Mouse (Mus musculus): ENCODE data around the gene Nelfa. TPM values are rescaled to one million over a fixed set of nuclear protein-coding genes. Genes with fewer than 3 reads are reported as not detected.
"Not testable (repeated sequence)": the region's sequence is repeated elsewhere in the genome, so short reads cannot be mapped to it uniquely, and the experiment has no call there.

Nelfa gene
- polyA plus RNA-seq, 1 experiment from 2014 or later: 56.5 TPM

DNA sequence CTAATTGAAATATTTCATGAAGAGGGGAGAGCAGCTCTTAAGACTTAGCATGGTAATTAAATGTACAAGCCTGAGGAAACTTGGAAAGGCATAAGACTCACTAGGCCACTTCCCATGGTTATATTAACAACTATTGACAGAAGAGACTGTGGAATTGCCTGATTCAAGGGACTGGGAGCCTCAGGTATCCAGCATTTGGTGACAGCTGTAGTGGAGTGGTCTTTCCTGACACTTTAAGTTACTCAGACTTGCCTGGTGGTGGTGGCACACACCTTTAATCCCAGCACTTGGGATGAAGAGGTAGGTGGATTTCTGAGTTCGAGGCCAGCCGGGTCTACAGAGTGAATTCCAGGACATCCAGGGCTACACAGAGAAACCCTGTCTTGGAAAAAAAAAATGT lies 1.0 kb upstream of the Nelfa start:
- WGBS: 98% methylated on average over 2 of the region's 2 CpGs
- H3K9ac ChIP-seq: no peak overlapping the region
- H3K4me2 ChIP-seq (replicated peaks): peak overlapping the region; percentile 60
- H3K27ac ChIP-seq: no peak overlapping the region
- H3K4me3 ChIP-seq: no peak overlapping the region
- peaks cover 12% of the 10 kb centered on the region; the same call in 1 of the 2 replicates for H3K9me3 ChIP-seq (replicated peaks)
- H3K36me3 ChIP-seq: peaks cover 11% of the 10 kb centered on the region
- H3K27me3 ChIP-seq: no peaks in the 10 kb centered on the region
- ATAC-seq (ENCODE audit: low FRiP score): no peak
- H3K4me1 ChIP-seq: peaks cover 28% of the 10 kb centered on the region

DNA sequence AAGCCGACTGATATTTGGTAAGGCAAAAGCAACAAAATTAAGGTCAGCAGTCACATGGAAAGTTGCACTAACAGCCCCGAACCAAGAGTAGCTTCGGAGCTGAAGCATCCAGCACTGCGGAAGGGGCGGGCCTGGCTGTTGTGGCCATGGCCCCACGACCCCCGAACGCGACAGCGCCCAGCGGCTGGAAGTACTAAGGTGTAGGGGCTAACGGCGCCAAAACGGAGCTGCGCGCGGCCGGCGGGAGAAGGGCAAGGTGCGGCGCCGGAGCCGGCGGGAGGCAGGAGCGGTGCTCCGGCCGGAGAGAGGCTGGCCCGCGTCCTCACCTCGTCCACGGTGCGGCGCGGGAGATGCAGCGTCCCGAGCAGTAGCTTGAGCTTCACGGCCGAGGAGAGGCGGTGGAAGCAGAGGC lies 507 bp downstream of the Nelfa start:
- no peak; the same call in 1 of the 2 replicates for ATAC-seq (ENCODE audit: low FRiP score)
- Histone ChIP-seq H3K9ac (peak overlapping the region; percentile 76), H3K4me2 (replicated peaks) (peak overlapping the region; percentile 60), H3K4me3 (peak overlapping the region; percentile 65), H3K9me3 (replicated peaks) (peaks cover 6% of the 10 kb centered on the region; the same call in 1 of the 2 replicates), H3K27me3 (no peaks in the 10 kb centered on the region), H3K36me3 (peaks cover 15% of the 10 kb centered on the region), H3K27ac (peak overlapping the region; percentile 93), H3K4me1 (peaks cover 28% of the 10 kb centered on the region)
- WGBS: under 1% methylated on average over 38 of the region's 39 CpGs

DNA sequence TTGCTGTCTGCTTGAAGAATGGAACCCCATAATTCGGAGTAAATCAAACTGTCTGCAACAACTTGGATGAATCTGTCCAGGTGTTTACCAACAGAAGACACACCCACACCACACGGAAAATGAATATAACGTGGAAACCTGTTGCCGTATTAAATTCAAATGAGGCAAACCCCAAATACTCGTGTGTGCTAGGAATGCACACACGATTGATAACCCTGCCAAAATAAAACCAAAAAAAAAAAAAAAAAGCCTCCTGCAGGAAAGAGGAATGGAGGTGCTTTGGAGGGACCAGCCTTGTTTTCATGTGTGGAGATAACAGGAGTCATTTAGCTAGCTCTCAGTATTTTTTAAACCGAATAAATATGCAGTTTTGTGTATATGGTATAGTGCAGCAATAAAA lies 1.3 kb downstream of the Nelfa start:
- 85% methylated on average over 7 of the region's 7 CpGs for WGBS
- no peak overlapping the region for H3K9ac ChIP-seq
- peak overlapping the region; percentile 60 for H3K4me2 ChIP-seq (replicated peaks)
- H3K4me3 ChIP-seq: peak overlapping the region; percentile 65
- no peaks in the 10 kb centered on the region for H3K27me3 ChIP-seq
- H3K36me3 ChIP-seq: peaks cover 18% of the 10 kb centered on the region
- no peak overlapping the region for H3K27ac ChIP-seq
- ATAC-seq (ENCODE audit: low FRiP score): no peak
- peaks cover 28% of the 10 kb centered on the region for H3K4me1 ChIP-seq
- peaks cover 2% of the 10 kb centered on the region; the same call in 1 of the 2 replicates for H3K9me3 ChIP-seq (replicated peaks)

DNA sequence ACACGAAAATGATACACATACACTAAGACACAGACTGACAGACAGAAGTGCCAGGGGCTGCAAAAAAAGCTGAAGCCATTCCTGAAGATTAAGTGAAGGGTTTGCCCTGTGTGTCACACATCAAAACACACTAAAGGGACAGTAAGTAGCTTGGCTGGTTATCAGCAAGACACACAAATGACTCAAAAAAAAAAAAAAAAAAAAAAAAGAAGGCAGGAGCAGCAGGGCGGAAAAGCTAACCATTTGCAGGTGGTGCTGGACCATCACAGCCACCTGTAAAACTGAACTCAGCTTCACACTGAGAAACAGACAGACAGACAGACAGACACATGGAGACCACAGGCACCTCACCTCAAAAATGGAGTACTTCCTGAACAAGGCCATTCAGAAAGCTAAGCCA lies 2.1 kb downstream of the Nelfa start:
- Histone ChIP-seq H3K9ac (no peak overlapping the region), H3K4me3 (no peak overlapping the region), H3K4me2 (replicated peaks) (peak overlapping the region; percentile 60), H3K27ac (no peak overlapping the region), H3K36me3 (peaks cover 23% of the 10 kb centered on the region), H3K9me3 (replicated peaks) (no peaks in the 10 kb centered on the region; the same call in 1 of the 2 replicates), H3K4me1 (peaks cover 28% of the 10 kb centered on the region), H3K27me3 (no peaks in the 10 kb centered on the region)
- no peak for ATAC-seq (ENCODE audit: low FRiP score)
- WGBS: 95% methylated on average over 2 of the region's 2 CpGs

DNA sequence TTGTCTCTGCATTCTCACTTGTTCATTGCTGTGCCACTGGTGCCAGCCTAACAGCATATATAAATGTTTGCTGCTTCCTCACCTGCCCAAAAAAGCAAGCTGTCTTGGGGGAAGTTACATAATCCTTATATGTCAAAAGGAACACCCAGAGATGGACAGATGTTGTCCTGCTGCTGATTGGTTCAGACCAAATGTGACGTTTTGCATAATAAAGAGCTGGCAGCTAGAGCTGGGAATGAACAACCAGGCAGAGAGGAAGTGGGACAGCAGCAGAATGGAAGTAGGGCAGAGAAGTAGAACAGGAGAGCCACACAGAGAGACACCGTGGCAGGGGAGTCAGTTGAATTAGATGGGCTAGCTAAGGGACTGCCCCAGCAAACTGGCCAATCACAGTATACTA lies 3.8 kb downstream of the Nelfa start:
- Histone ChIP-seq H3K9me3 (replicated peaks) (no peaks in the 10 kb centered on the region; the same call in 1 of the 2 replicates), H3K27ac (no peak overlapping the region), H3K4me3 (no peak overlapping the region), H3K36me3 (peaks cover 35% of the 10 kb centered on the region), H3K27me3 (no peaks in the 10 kb centered on the region), H3K4me1 (peaks cover 28% of the 10 kb centered on the region), H3K4me2 (replicated peaks) (no peak overlapping the region), H3K9ac (no peak overlapping the region)
- ATAC-seq (ENCODE audit: low FRiP score): no peak
- 79% methylated on average over 2 of the region's 2 CpGs for WGBS

DNA sequence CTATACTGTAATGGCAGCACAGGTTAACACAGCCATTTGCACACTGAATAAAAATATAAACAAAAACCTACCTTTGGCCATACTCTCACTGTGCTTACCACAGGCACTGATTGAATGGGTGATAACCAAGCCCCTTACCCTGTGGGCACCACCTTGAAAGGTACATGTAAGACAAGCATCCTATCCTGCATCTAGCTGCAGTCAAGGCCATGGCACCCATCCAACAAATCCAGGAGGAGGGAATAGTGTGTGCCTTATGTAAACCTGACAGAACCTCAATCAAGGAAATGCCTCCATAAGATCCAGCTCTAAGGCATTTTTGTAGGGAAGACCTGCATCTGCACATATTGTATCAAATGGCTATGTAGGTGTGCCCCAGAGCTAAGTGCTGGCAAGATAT lies 10.0 kb downstream of the Nelfa start:
- H3K9me3 ChIP-seq (replicated peaks): no peaks in the 10 kb centered on the region; the same call in 1 of the 2 replicates
- H3K27me3 ChIP-seq: no peaks in the 10 kb centered on the region
- H3K4me1 ChIP-seq: no peaks in the 10 kb centered on the region
- H3K36me3 ChIP-seq: peaks cover 36% of the 10 kb centered on the region
- no peak overlapping the region for H3K27ac ChIP-seq
- no peak overlapping the region for H3K9ac ChIP-seq
- ATAC-seq (ENCODE audit: low FRiP score): no peak
- no peak overlapping the region for H3K4me3 ChIP-seq
- no peak overlapping the region for H3K4me2 ChIP-seq (replicated peaks)

DNA sequence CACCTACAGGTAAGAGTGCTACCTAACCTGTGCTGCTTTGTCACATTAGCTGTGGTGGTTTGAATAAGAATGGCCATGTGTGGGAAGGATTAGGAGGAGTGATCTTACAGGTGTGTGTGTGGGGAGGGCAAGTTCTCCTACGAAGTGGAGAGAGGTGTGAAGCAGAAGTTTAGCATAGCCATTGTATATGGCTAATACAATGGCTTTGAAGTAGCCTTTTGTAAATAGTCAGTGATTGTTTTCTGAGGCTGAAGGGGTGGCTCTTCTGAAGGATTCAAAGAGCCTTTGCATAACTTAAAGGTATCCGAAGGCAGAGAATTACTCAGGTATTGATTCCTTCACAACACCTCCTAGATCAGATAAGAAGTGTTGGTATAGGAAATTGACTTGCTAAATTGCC lies 13.6 kb downstream of the Nelfa start:
- H3K4me2 ChIP-seq (replicated peaks): no peak overlapping the region
- ATAC-seq (ENCODE audit: low FRiP score): no peak
- no peak overlapping the region for H3K9ac ChIP-seq
- no peaks in the 10 kb centered on the region for H3K4me1 ChIP-seq
- H3K4me3 ChIP-seq: no peak overlapping the region
- WGBS: 46% methylated on average over 2 of the region's 2 CpGs
- no peaks in the 10 kb centered on the region for H3K9me3 ChIP-seq (replicated peaks)
- no peak overlapping the region for H3K27ac ChIP-seq
- peaks cover 32% of the 10 kb centered on the region for H3K36me3 ChIP-seq
- H3K27me3 ChIP-seq: no peaks in the 10 kb centered on the region

DNA sequence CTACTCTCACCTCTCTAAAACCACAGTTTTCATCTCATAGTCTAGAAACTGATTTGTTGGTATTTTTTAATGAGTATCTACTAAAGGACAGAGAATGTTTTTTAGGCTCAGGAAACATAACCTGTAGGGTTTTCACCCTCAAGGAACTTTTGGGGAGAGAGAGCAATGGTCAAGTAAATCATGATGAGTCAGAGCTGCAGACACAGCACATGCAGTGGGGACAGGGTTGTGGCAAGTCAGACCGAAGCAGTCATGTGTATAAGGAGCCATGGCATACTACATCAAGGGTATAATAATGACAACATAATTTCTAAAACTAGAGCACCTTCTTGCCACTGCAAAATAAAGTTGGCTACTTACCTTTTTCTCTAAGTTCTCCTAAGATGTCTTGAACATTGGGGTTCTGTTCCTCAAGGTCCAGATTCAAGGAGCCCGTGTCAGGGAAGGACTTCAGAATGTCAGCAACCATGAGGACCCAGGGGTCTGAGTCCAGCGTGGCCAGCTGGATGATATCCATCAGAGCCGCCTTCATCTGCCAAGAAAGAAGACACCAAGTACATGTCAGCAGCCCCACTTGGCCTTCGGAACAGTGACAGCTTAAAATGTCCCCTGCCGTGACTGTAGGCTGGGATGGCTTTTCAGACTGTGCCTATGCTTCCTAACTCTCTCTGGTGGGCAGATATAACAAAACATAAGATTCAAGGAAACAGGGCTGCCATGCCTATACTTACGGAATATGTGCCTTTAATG lies 14.6 kb downstream of the Nelfa start:
- H3K4me3 ChIP-seq: no peak overlapping the region
- no peaks in the 10 kb centered on the region for H3K9me3 ChIP-seq (replicated peaks)
- H3K27ac ChIP-seq: no peak overlapping the region
- no peak overlapping the region for H3K9ac ChIP-seq
- ATAC-seq (ENCODE audit: low FRiP score): no peak
- H3K36me3 ChIP-seq: peaks cover 32% of the 10 kb centered on the region
- H3K4me2 ChIP-seq (replicated peaks): no peak overlapping the region
- H3K27me3 ChIP-seq: no peaks in the 10 kb centered on the region
- H3K4me1 ChIP-seq: no peaks in the 10 kb centered on the region
- WGBS: 89% methylated on average over 7 of the region's 7 CpGs

DNA sequence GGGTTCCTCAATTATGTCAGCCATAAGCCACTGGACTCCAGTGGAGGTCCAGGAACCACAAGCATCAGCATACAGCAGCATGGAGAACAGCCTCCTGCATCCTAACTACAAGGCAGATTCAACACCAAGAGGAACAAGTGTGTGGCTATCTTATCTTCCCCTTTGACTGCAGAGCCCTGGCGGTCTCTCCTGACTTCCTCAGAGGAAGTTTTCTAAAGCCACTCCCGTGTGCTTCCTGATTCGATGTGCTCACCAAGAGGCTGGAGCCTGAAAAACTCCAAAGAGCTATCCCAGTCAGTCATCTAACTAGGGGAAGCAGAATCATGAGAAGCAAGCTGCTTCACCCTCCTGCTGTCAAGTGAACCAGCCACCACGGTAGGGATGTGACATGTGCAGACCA lies 15.3 kb downstream of the Nelfa start:
- no peak overlapping the region for H3K4me3 ChIP-seq
- WGBS: 84% methylated on average over 4 of the region's 4 CpGs
- no peaks in the 10 kb centered on the region for H3K9me3 ChIP-seq (replicated peaks)
- no peak overlapping the region for H3K27ac ChIP-seq
- no peak overlapping the region for H3K4me2 ChIP-seq (replicated peaks)
- no peaks in the 10 kb centered on the region for H3K27me3 ChIP-seq
- H3K4me1 ChIP-seq: no peaks in the 10 kb centered on the region
- peaks cover 39% of the 10 kb centered on the region for H3K36me3 ChIP-seq
- ATAC-seq (ENCODE audit: low FRiP score): no peak
- H3K9ac ChIP-seq: no peak overlapping the region

DNA sequence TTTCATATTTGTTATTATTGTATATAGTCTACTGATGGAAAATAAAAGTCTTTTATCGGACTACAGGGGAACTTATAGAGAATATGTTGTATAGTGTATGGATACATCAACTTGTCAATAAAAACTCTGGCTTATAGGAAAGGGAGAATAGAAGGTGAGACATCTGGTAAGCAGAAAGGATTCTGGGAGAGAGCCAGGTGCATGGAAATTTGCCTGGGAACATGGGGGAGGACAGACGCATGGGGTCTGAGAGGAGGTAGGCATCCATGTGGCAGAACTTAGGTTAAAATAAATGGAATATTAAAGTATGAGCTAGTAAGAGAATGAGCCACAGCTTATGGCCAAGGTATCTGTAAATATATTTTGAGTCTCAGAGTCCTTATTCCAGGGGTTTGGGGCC lies 16.2 kb downstream of the Nelfa start:
- WGBS: 98% methylated on average over 2 of the region's 2 CpGs
- ATAC-seq (ENCODE audit: low FRiP score): no peak
- Histone ChIP-seq H3K9me3 (replicated peaks) (no peaks in the 10 kb centered on the region), H3K4me2 (replicated peaks) (no peak overlapping the region), H3K4me1 (no peaks in the 10 kb centered on the region), H3K4me3 (no peak overlapping the region), H3K9ac (no peak overlapping the region), H3K27me3 (no peaks in the 10 kb centered on the region), H3K36me3 (peaks cover 48% of the 10 kb centered on the region), H3K27ac (no peak overlapping the region)

DNA sequence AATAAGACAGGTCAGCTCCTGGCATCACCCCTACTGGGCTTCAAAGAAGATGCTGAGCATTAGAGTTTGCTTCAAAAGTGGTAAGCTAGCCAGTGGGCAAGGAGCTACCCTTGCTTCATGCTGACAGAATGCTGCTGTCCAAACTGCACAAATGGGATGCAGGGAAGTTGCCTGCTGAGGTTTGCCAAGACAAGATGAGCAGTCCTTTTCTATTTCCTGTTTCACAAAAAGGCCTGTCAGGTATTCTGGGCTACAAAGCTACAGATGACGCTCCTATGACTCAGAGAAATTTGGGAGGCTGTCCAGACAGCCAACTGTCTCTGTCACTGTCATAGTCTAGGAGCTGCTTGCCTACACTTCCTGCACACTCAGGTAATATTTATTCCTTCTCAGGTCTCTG lies 16.7 kb downstream of the Nelfa start:
- H3K4me2 ChIP-seq (replicated peaks): no peak overlapping the region
- peaks cover 50% of the 10 kb centered on the region for H3K36me3 ChIP-seq
- H3K27me3 ChIP-seq: no peaks in the 10 kb centered on the region
- no peak overlapping the region for H3K27ac ChIP-seq
- H3K4me3 ChIP-seq: no peak overlapping the region
- H3K9me3 ChIP-seq (replicated peaks): no peaks in the 10 kb centered on the region
- 94% methylated on average over 1 of the region's 1 CpGs for WGBS
- H3K4me1 ChIP-seq: no peaks in the 10 kb centered on the region
- H3K9ac ChIP-seq: no peak overlapping the region
- ATAC-seq (ENCODE audit: low FRiP score): no peak

DNA sequence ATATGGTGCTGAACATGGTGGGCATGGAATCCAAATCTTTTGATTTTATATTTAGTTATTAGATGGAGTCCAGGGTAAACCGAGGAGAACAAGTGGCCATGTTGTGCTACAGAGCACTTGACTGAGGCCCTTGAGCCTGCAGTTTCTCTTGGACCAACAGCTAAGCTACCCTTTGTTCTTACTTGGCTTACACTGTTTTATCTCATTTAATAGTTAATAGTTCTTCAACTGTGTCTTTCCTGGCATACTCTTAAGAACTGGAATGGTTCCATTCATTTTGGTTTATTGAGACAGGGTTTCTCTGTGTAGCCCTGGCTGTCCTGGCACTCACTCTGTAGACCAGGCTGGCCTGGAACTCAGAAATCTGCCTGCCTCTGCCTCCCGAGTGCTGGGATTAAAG lies 19.6 kb downstream of the Nelfa start:
- H3K27me3 ChIP-seq; H3K4me1 ChIP-seq; H3K4me2 ChIP-seq (replicated peaks); H3K9me3 ChIP-seq (replicated peaks); H3K4me3 ChIP-seq; ATAC-seq (ENCODE audit: low FRiP score); H3K9ac ChIP-seq; H3K27ac ChIP-seq: not testable (repeated sequence)
- WGBS: 100% methylated on average over 2 of the region's 2 CpGs
- peaks cover 62% of the 10 kb centered on the region for H3K36me3 ChIP-seq

DNA sequence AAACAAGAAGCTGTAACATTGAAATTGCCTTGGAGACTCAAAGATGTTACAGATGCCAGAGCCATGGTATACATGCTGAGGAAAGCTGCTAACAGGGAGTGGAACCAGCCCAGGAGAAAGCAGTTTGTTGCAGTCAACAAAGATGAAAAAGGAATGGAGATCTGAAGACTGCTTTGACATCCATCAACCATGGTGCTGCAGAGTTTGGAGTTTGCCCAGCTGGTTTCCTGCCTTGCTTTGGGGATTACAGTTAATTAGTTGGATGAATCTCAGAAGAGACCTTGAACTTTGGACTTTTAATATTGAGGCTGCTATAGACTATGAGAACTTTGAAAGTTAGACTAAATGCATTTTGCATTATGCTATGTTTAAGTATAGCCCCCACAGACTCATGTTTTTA lies 21.2 kb downstream of the Nelfa start:
- not testable (repeated sequence) for H3K27me3 ChIP-seq; ATAC-seq (ENCODE audit: low FRiP score); H3K4me3 ChIP-seq; H3K27ac ChIP-seq; H3K4me2 ChIP-seq (replicated peaks); H3K9me3 ChIP-seq (replicated peaks); H3K9ac ChIP-seq; H3K4me1 ChIP-seq
- H3K36me3 ChIP-seq: peaks cover 47% of the 10 kb centered on the region

All from hindbrain, embryonic 12.5 days (tissue).